Mouse (Mus musculus) gastrocnemius, postnatal 14 days (tissue): ENCODE measurements around the gene Mpp6. TPM values are rescaled to one million over a fixed set of nuclear protein-coding genes. Genes with fewer than 3 reads are reported as not detected.
A peak's percentile ranks its signal among the peaks of the same experiment; 100 is the strongest.

Source experiments
- DNase-seq: peaks from one replicate; pipeline ENCODE4 v3.0.0; 2021; ENCODE audit warnings: mixed read lengths
- intact Hi-C: fragments of 180-260 bp; cut with DNase I; formaldehyde crosslinking; loops from one replicate; pipeline ENCODE4 v1.15.1; 2025; ENCODE audit warnings: low total_unique reads
- long read RNA-seq, 2 experiments: library from polyadenylated mRNA; stranded (forward); transcript quantifications; one replicate each; pipeline ENCODE4 v2.0.0; 2021
- total RNA-seq, 2 experiments: library from RNA; stranded (reverse); gene quantifications; 2 replicates each; pipeline ENCODE4 v1.2.3; 2021

Gene Mpp6
- 100 to 1,000 TPM; 120 to 133 TPM for total RNA-seq
- long read RNA-seq, experiment 1, transcript Mpp6-205 (3 exons, 616 nt), result minor isoform, 5 of 135 reads
- long read RNA-seq, experiment 1, transcript Mpp6-201 (14 exons, 1,896 nt), result minor isoform, 8 of 135 reads
- long read RNA-seq, experiment 1, transcript Mpp6-202 (13 exons, 2,161 nt), result minor isoform, 9 of 135 reads
- long read RNA-seq, experiment 1, transcript Mpp6-203 (14 exons, 2,222 nt), result major isoform, 84 of 135 reads
- long read RNA-seq, experiment 1, partial matches to known transcripts, result 4 of 135 reads
- long read RNA-seq, experiment 1, other reads (novel, unspliced or antisense), result 25 of 135 reads
- long read RNA-seq, experiment 2, transcript Mpp6-205 (3 exons, 616 nt), result minor isoform, 7 of 148 reads
- long read RNA-seq, experiment 2, transcript Mpp6-203 (14 exons, 2,222 nt), result major isoform, 93 of 148 reads
- long read RNA-seq, experiment 2, transcript Mpp6-202 (13 exons, 2,161 nt), result minor isoform, 6 of 148 reads
- long read RNA-seq, experiment 2, transcript Mpp6-201 (14 exons, 1,896 nt), result minor isoform, 10 of 148 reads
- long read RNA-seq, experiment 2, partial matches to known transcripts, result 3 of 148 reads
- long read RNA-seq, experiment 2, other reads (novel, unspliced or antisense), result 28 of 148 reads

GRCm38 (mm10) chr6:50109757-50110378, at the start of gene Mpp6:
Gene Mpp6, plus strand, starts transcription at chr6:50110241.
- intact Hi-C loops, result loop anchor here (5.0 kb wide), 2 partner anchors 77 to 187 kb away; no protein-coding TSS in a partner anchor
- DNase-seq, result peak; percentile 87

- intact Hi-C loops, result no loop called here
- no peak for DNase-seq
Measured at GRCm38 (mm10) chr6:50066172-50066571, 43.9 kb upstream of the Mpp6 start.

GRCm38 (mm10) chr6:50068490-50068889, 41.6 kb upstream of the Mpp6 start:
- DNase-seq, result no peak
- intact Hi-C loops, result no loop called here

- intact Hi-C loops, result no loop called here
- no peak for DNase-seq
Measured at GRCm38 (mm10) chr6:50075248-50075647, 34.8 kb upstream of the Mpp6 start.

GRCm38 (mm10) chr6:50076473-50076872, 33.6 kb upstream of the Mpp6 start:
- intact Hi-C loops, result no loop called here
- DNase-seq, result no peak

GRCm38 (mm10) chr6:50080431-50080830, 29.6 kb upstream of the Mpp6 start:
- intact Hi-C loops, result no loop called here
- no peak for DNase-seq

- DNase-seq, result no peak
- intact Hi-C loops, result no loop called here
Measured at GRCm38 (mm10) chr6:50085206-50085605, 24.8 kb upstream of the Mpp6 start.

GRCm38 (mm10) chr6:50089333-50089732, 20.7 kb upstream of the Mpp6 start:
- intact Hi-C loops, result no loop called here
- DNase-seq, result no peak

GRCm38 (mm10) chr6:50090221-50090620, 19.8 kb upstream of the Mpp6 start:
- peak; percentile 18 for DNase-seq
- intact Hi-C loops, result no loop called here

GRCm38 (mm10) chr6:50091462-50092154, 18.4 kb upstream of the Mpp6 start:
- intact Hi-C loops, result no loop called here
- no peak for DNase-seq

- DNase-seq, result no peak
- intact Hi-C loops, result no loop called here
Measured at GRCm38 (mm10) chr6:50109201-50109756, 762 bp upstream of the Mpp6 start.

- peak; percentile 34 for DNase-seq
- intact Hi-C loops, result loop anchor here (5.0 kb wide), 2 partner anchors 77 to 187 kb away; no protein-coding TSS in a partner anchor
Measured at GRCm38 (mm10) chr6:50110379-50110941, 419 bp downstream of the Mpp6 start.

GRCm38 (mm10) chr6:50111111-50111655, 1.1 kb downstream of the Mpp6 start:
- intact Hi-C loops, result loop anchor here (5.0 kb wide), 2 partner anchors 76 to 186 kb away; no protein-coding TSS in a partner anchor

GRCm38 (mm10) chr6:50112775-50113174, 2.7 kb downstream of the Mpp6 start:
- peak; percentile 98 for DNase-seq
- intact Hi-C loops, result loop anchor here (5.0 kb wide), 2 partner anchors 75 to 185 kb away; no protein-coding TSS in a partner anchor

More at GRCm38 (mm10) chr6:50111111-50111655, 1.1 kb downstream of the Mpp6 start:
- DNase-seq, result no peak

- DNase-seq, result no peak
- intact Hi-C loops, result loop anchor here (5.0 kb wide), 2 partner anchors 73 to 183 kb away; no protein-coding TSS in a partner anchor
Measured at GRCm38 (mm10) chr6:50114280-50114679, 4.2 kb downstream of the Mpp6 start.

- no peak for DNase-seq
Measured at GRCm38 (mm10) chr6:50120931-50121330, 10.9 kb downstream of the Mpp6 start.

GRCm38 (mm10) chr6:50122835-50123234, 12.8 kb downstream of the Mpp6 start:
- intact Hi-C loops, result no loop called here

More at GRCm38 (mm10) chr6:50120931-50121330, 10.9 kb downstream of the Mpp6 start:
- intact Hi-C loops, result no loop called here

GRCm38 (mm10) chr6:50124197-50124596, 14.2 kb downstream of the Mpp6 start:
- intact Hi-C loops, result no loop called here
- no peak for DNase-seq

More at GRCm38 (mm10) chr6:50122835-50123234, 12.8 kb downstream of the Mpp6 start:
- no peak for DNase-seq
